Mouse (Mus musculus): ENCODE results near the gene Pomp.

GRCm38 (mm10) chr5:147892735-147893134 is 32.5 kb downstream of the Pomp start:
- TF ChIP-seq CTCF (IDR thresholded peaks at IDR 0.05; ENCODE audit: low read depth) (no peak), EP300 (IDR thresholded peaks at IDR 0.05; ENCODE audit: low read depth) (no peak)
